Mouse (Mus musculus) hindbrain, embryonic 15.5 days (tissue): ENCODE data around the gene 4933405L10Rik. TPM values are rescaled to one million over a fixed set of nuclear protein-coding genes. Genes with fewer than 3 reads are reported as not detected.

Experiments used
- ATAC-seq: fragments of 200-750 bp; cut with Nextera tagmentation; 2 replicates; pipeline ENCODE4 v1.8.0; 2017; ENCODE audit warnings: low read depth, moderate number of reproducible peaks, moderate TSS enrichment; ENCODE audit not compliant: low FRiP score
- H3K27ac ChIP-seq: fragments of 300-500 bp; sonication (generic); replicated peaks from 2 replicates; pipeline ENCODE4 v1.5.1; 2015; ENCODE audit warnings: mild to moderate bottlenecking, inconsistent platforms
- H3K27me3 ChIP-seq: fragments of 300-500 bp; sonication (generic); 2 replicates; pipeline ENCODE4 v1.6.1; 2015; ENCODE audit warnings: control low read depth, inconsistent platforms
- H3K36me3 ChIP-seq: fragments of 300-500 bp; sonication (generic); 2 replicates; pipeline ENCODE4 v1.6.1; 2015; ENCODE audit warnings: control low read depth, inconsistent platforms
- H3K4me1 ChIP-seq: fragments of 300-500 bp; sonication (generic); replicated peaks from 2 replicates; pipeline ENCODE4 v1.6.1; 2015; ENCODE audit warnings: control low read depth, inconsistent platforms
- H3K4me2 ChIP-seq: fragments of 300-500 bp; sonication (generic); 2 replicates; pipeline ENCODE4 v1.6.1; 2015; ENCODE audit warnings: moderate library complexity, mild to moderate bottlenecking, inconsistent platforms
- H3K4me3 ChIP-seq: fragments of 300-500 bp; sonication (generic); 2 replicates; pipeline ENCODE4 v1.5.1; 2015; ENCODE audit warnings: mild to moderate bottlenecking, inconsistent platforms
- H3K9ac ChIP-seq: fragments of 300-500 bp; sonication (generic); 2 replicates; pipeline ENCODE4 v1.6.1; 2015; ENCODE audit warnings: inconsistent platforms
- H3K9me3 ChIP-seq: fragments of 300-500 bp; sonication (generic); 2 replicates; pipeline ENCODE4 v1.6.1; 2016; ENCODE audit warnings: control low read depth, inconsistent platforms
- WGBS: fragments of 180-500 bp; shearing (Covaris S2); methylation state at CpG from one replicate; pipeline ENCODE4 v1.1.7; 2015; 5-methylcytosine and 5-hydroxymethylcytosine counted together
- polyA plus RNA-seq: library from polyadenylated mRNA; unstranded; fragments of >200 nt; fragmentation: Nextera tagmentation; extraction: Ambion mirVana; gene quantifications from 2 replicates; pipeline ENCODE4 v1.2.1, GENCODE M21; 2015

4933405L10Rik gene
- polyA plus RNA-seq, 1 experiment from 2014 or later: 0.23 TPM

DNA sequence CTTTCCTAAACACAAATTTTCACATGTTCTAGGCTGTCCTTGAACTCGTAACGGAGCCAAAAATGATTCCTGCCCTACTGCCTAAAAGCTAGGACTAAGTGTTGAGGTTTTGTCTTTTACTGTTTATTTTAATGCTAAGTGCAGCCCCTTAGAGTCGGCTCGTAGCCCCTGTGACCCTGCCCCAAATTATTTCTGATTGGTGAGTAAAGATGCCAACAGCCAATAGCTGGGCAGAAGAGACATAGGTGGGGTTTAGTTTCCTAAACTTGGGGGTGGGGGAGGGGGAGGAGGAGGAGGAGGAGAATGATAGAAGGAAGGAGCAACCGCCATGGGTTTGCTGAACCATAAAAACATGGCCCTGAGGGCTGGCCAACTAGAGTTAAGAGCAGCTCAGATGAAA is 18.3 kb downstream of the 4933405L10Rik start:
- H3K4me1 ChIP-seq: no peaks in the 10 kb centered on the region
- peaks cover 42% of the 10 kb centered on the region for H3K36me3 ChIP-seq
- H3K9ac ChIP-seq: no peak overlapping the region
- WGBS: 83% methylated on average over 5 of the region's 5 CpGs
- no peaks in the 10 kb centered on the region for H3K9me3 ChIP-seq
- no peak overlapping the region for H3K4me3 ChIP-seq
- no peaks in the 10 kb centered on the region for H3K27me3 ChIP-seq
- no peak for ATAC-seq
- no peak overlapping the region for H3K27ac ChIP-seq
- no peak overlapping the region for H3K4me2 ChIP-seq

DNA sequence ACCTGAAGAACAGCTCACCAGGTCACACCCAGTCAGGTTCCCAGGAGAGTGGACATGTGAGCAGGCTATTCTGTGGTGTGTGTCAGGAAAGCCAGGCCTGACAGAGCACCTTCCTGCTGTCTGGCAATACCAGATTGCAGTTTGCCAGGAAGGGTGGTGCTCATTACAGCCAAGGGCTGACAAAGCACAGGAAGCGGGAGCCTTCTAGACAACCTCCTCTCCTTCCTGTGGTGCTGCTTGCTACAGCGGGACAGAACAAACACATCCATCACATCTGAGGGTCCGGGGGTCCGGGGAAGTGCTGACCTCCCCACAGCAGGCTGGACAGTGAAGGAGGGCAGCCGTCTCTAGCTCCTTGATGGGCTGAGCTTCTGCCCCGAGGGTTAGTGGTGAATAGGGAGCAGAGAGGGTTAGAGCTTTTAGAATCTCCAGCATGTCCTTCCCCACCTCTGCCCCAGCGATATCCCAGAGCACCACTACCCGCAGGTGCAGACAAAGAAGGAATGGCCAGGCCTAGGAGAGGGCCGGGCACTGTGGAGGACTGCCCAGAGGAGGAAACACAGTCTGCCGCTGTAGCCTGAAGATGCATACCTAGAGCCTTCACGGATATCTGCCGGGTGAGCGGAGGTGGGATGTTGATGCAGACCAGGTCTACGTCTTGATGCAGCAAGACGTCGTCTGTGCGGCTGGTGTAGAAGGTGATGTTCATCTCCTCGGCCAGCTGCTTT is 20.1 kb downstream of the 4933405L10Rik start:
- no peaks in the 10 kb centered on the region for H3K4me1 ChIP-seq
- no peak overlapping the region for H3K4me3 ChIP-seq
- no peak overlapping the region for H3K27ac ChIP-seq
- H3K9me3 ChIP-seq: no peaks in the 10 kb centered on the region
- H3K9ac ChIP-seq: no peak overlapping the region
- peaks cover 40% of the 10 kb centered on the region for H3K36me3 ChIP-seq
- 83% methylated on average over 18 of the region's 18 CpGs for WGBS
- 0 out of 2 replicates have a peak, but pooled peaks have one; percentile 27 for ATAC-seq
- no peak overlapping the region for H3K4me2 ChIP-seq
- H3K27me3 ChIP-seq: no peaks in the 10 kb centered on the region

DNA sequence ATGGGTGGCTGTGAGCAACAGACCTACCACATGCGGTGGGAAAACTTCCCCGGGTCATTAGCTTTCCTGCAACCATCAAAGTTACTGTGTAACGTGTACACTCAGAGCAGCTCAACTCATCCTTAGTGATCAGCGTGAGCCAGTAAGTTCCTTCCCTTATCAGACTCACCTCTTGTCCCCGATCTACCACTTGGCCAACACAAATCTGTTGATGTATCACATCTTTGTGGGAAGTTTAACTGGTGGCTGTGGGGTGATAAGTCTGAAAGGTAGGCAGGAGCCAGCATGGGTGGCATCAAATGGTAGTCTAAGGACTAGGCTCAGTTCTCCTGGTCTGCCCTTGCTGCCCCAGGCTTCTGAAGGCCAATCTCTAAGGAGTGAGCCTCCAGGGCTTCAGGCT is 24.7 kb downstream of the 4933405L10Rik start:
- no peak overlapping the region for H3K9ac ChIP-seq
- 90% methylated on average over 5 of the region's 5 CpGs for WGBS
- H3K4me1 ChIP-seq: no peaks in the 10 kb centered on the region
- H3K4me2 ChIP-seq: no peak overlapping the region
- peaks cover 15% of the 10 kb centered on the region for H3K36me3 ChIP-seq
- no peaks in the 10 kb centered on the region for H3K9me3 ChIP-seq
- ATAC-seq: no peak
- H3K27ac ChIP-seq: no peak overlapping the region
- H3K4me3 ChIP-seq: no peak overlapping the region
- no peaks in the 10 kb centered on the region for H3K27me3 ChIP-seq

DNA sequence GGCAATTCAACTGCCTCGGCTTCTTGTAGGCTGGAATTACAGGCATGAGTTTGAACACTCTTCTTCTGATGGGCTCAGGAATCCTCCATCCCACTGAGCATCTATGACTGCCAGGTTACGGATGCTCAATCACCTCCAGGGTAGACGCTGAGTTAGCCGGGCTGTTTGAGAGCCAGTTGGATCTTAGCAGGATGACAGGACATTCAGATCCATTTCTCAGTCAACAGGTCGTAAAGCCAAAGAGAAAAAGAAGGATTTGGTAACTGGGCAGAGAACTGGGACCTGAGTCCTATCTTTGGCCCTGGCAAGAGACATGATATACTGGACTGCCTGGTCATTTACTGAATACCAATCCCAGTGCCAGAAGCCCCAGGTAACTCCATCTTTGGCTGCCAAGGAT is 31.8 kb downstream of the 4933405L10Rik start:
- Histone ChIP-seq H3K36me3 (0 out of 2 replicates have a peak, but pooled peaks cover 3% of the 10 kb centered on the region), H3K4me1 (no peaks in the 10 kb centered on the region), H3K9ac (no peak overlapping the region), H3K4me3 (no peak overlapping the region), H3K27ac (no peak overlapping the region), H3K9me3 (no peaks in the 10 kb centered on the region), H3K27me3 (no peaks in the 10 kb centered on the region), H3K4me2 (no peak overlapping the region)
- no peak for ATAC-seq
- 90% methylated on average over 5 of the region's 5 CpGs for WGBS

DNA sequence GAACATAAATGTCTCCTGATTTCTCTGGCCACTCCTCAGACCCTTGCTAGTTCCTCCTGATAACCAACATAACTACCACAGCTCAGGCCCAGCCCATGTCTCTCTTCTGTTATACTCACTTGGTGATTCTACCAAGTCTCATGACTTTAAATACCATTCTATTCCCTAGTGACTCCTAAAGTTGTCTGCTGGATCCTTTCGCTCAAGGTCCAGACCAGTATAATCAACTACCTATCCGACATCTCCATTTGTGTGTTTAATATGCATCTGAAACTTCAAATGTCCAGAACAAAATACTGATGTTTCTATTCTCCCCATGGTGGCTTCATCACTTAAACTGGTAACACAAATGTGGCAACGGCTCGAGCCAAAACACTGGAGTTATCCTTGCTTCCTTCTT is 35.8 kb downstream of the 4933405L10Rik start:
- 85% methylated on average over 4 of the region's 4 CpGs for WGBS
- Histone ChIP-seq H3K4me1 (0 out of 2 replicates have a peak, but pooled peaks cover 10% of the 10 kb centered on the region), H3K36me3 (0 out of 2 replicates have a peak, but pooled peaks cover 3% of the 10 kb centered on the region), H3K9me3 (no peaks in the 10 kb centered on the region), H3K4me3 (no peak overlapping the region), H3K9ac (no peak overlapping the region), H3K4me2 (no peak overlapping the region), H3K27me3 (no peaks in the 10 kb centered on the region), H3K27ac (no peak overlapping the region)
- ATAC-seq: no peak

DNA sequence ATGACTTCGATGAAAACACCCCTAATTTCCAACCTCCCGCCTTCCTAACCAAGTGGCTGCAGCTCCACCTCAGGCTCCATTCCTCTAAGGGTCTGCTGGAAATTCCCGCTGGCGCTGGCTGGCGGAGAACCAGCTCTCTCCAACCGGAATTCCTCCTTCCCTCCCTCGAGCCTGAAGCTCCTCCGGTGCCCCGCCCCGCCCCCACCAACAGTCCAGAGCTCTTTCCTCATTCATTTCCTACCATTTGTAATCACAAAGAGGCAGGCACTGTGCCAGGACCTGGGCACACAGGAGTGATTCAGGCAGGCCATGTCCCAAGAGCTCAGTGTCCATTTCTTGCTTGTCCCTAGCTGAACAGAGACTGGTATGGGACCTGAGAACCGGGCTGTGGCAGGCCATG is 43.2 kb downstream of the 4933405L10Rik start:
- H3K4me3 ChIP-seq: no peak overlapping the region
- H3K4me2 ChIP-seq: peak overlapping the region; percentile 32
- H3K36me3 ChIP-seq: no peaks in the 10 kb centered on the region
- H3K9ac ChIP-seq: no peak overlapping the region
- no peaks in the 10 kb centered on the region for H3K9me3 ChIP-seq
- peak overlapping the region; percentile 57; the same call in 1 of the 2 replicates for H3K27ac ChIP-seq
- H3K27me3 ChIP-seq: no peaks in the 10 kb centered on the region
- peak; percentile 49 for ATAC-seq
- 10% methylated on average over 11 of the region's 11 CpGs for WGBS
- H3K4me1 ChIP-seq: peaks cover 58% of the 10 kb centered on the region

DNA sequence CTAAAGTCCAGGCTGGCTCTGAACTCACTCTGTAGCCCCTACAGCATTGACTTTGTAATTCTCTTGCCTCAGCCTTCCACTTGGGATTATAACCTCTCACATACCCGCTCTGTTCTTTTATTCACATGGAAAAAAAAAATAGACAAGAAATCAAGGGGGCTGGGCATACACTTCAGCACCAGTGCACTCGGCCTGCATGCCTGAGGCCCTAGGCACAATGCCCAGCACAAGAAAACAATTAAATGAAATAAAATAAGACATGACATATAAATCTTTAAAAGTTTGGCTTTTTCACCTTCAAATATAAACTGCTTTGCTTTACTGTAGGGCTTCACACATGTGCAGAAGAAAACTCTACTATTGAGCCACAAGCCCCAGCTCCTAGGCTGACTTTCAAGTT is 46.5 kb downstream of the 4933405L10Rik start:
- peaks cover 65% of the 10 kb centered on the region for H3K4me1 ChIP-seq
- no peak overlapping the region for H3K9ac ChIP-seq
- no peaks in the 10 kb centered on the region for H3K9me3 ChIP-seq
- 58% methylated on average over 2 of the region's 2 CpGs for WGBS
- no peak overlapping the region for H3K4me3 ChIP-seq
- no peak for ATAC-seq
- H3K27me3 ChIP-seq: no peaks in the 10 kb centered on the region
- no peak overlapping the region for H3K4me2 ChIP-seq
- no peaks in the 10 kb centered on the region for H3K36me3 ChIP-seq
- H3K27ac ChIP-seq: no peak overlapping the region

DNA sequence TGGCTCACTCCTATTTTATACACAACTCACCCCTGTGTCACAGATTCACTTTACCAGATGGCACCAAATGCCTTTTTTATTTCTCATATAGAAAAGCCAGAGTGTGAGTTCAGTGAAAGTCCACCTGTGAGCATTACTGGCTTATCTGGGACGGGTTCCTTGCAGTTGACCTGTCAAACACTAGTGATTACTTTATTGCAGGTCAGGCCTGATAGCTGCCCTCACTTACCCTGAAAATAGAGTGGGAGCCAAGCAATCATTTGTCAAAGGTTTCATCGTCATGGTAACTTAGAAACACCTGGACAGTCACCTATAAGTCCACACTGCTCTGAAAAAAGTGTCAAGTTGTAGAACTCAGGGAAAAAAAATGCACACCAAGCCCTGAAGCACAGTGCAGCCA is 47.2 kb downstream of the 4933405L10Rik start:
- 84% methylated on average over 2 of the region's 2 CpGs for WGBS
- H3K36me3 ChIP-seq: no peaks in the 10 kb centered on the region
- ATAC-seq: no peak
- H3K9ac ChIP-seq: no peak overlapping the region
- H3K4me2 ChIP-seq: no peak overlapping the region
- H3K4me1 ChIP-seq: peaks cover 65% of the 10 kb centered on the region
- H3K27me3 ChIP-seq: no peaks in the 10 kb centered on the region
- H3K4me3 ChIP-seq: no peak overlapping the region
- H3K27ac ChIP-seq: no peak overlapping the region
- H3K9me3 ChIP-seq: no peaks in the 10 kb centered on the region

DNA sequence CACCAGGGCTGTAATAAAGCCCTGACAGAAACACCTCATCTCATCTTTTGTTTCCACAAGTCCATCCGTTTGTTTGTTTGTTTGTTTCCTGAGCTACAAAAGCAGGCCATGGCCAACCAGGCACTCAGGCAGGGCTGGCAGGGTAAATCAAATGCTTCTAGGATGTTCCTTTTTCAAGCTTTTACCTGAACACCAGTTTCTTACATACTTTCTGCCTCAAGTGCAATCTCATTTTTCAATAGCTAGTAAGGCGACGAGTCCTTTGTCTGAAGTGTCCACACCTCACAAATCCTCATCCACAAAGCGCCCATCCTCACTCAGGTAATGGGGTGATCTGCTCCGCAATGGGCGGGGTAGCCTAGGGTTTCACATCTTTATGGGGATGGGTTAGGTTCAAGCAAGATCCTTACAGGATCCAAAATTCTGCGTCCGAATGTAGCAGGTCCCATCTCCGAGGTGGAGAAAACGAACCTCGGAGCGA is 50.4 kb downstream of the 4933405L10Rik start:
- peak; percentile 52; the same call in 1 of the 2 replicates for ATAC-seq
- Histone ChIP-seq H3K27ac (peak overlapping the region; percentile 94), H3K4me2 (peak overlapping the region; percentile 57), H3K9ac (peak overlapping the region; percentile 82), H3K9me3 (no peaks in the 10 kb centered on the region), H3K36me3 (no peaks in the 10 kb centered on the region), H3K27me3 (no peaks in the 10 kb centered on the region), H3K4me3 (peak overlapping the region; percentile 91), H3K4me1 (peaks cover 38% of the 10 kb centered on the region)
- WGBS: under 1% methylated on average over 12 of the region's 12 CpGs

DNA sequence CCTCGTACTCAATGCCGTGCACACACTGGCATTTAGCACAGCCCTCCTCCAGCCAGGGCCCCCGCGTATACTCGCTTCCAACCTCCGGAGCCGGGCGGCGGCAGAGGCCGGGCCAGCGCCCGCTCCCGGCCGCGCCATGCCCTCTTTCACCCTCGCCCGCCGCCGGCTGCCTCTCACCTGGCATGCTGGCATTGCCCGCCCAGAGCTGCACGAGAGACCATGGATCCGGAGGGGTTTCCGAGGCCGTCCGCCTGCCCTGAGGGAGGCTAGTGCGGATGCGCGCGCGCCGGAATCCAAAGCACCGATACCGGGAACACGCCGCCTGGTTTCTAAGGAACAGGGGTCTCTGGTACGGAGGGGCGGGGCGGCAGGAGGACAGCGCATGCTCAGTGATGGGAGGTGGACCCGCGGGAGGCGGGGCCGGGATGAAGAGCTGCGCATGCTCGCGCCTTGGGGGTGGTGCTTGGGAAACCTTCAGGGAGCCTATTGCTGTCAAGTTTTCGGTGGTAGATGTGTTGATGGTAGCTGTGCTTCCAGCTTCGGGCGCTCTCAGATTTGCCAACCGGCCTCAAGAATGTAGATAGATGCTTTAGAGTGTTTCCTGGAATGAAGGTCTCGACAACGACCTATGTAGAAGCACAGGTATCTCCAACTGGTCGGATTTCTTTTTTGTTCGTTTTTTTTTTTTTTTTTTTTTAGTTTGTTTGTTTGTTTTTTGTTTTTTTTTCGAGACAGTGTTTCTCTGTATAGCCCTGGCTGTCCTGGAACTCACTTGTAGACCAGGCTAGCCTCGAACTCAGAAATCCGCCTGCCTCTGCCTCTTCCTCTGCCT is 51.0 kb downstream of the 4933405L10Rik start, which contains the start of gene Gfod2:
Gene Gfod2, minus strand, starts transcription at position 388 of the 832 bp plus-strand sequence.
- no peaks in the 10 kb centered on the region for H3K27me3 ChIP-seq
- ATAC-seq: peak; percentile 97
- peak within 1 kb of the TSS; percentile 82 for H3K9ac ChIP-seq
- peak within 1 kb of the TSS; percentile 91 for H3K4me3 ChIP-seq
- H3K4me1 ChIP-seq: peaks cover 38% of the 10 kb centered on the region
- peak within 1 kb of the TSS; percentile 94 for H3K27ac ChIP-seq
- peak within 1 kb of the TSS; percentile 57 for H3K4me2 ChIP-seq
- WGBS: 4% methylated on average over 57 of the region's 57 CpGs
- H3K36me3 ChIP-seq: no peaks in the 10 kb centered on the region
- no peaks in the 10 kb centered on the region for H3K9me3 ChIP-seq
